Comparison of ENCODE assay signal across 9 mouse cellular contexts in the genomic region with DNA sequence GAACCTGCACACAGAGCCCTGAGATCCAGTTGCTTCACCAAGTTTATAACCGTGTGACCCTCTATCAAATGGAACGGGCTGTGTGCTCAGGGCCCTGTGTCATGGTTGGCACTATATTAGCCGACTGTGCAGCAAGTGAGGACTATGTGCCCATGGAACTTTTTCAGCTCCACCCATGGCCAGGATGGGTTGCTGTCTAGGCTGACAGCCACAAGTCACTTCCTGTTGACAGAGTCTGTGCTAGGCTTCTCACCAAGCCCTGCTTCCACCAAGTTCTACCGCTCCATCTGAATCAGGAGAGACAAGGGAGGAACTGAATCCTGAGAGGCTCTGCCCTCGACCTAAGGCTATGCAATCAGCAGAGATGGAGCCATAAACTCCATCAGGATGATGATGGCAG. TPM values are rescaled to one million over a fixed set of nuclear protein-coding genes. Genes with fewer than 3 reads are reported as not detected.
DNase-seq lines count a peak whose midpoint lies in the region.
"Had no signal": no experiment of that assay in that cellular context is flagged by ENCODE, and none has a peak within 500 bp of the region (broad histone marks: within the 10 kb centered on the region; RNA-seq: fewer than 3 reads in every experiment).

No protein-coding gene starts in this region.

- DNase-seq in layer of hippocampus, adult 9-11 months = peak; percentile 74
- DNase-seq in layer of hippocampus, adult 8-10 months (ENCODE audit: low spot score in 2 of 2) = no peak
- peak; percentile 42 to 57 for DNase-seq in CD8-positive naive resting alpha-beta T cell, adult 2 months (ENCODE audit: low read depth in 2 of 2, low spot score in 2 of 2)
- DNase-seq in induced T-regulatory cell, adult 2 months (ENCODE audit: low read depth) = peak; percentile 84
- peak; percentile 63 for DNase-seq in thymus, postnatal 0 days (ENCODE audit: low spot score)
- DNase-seq in layer of hippocampus, adult 18-20 months (ENCODE audit: low spot score in 2 of 2) = no peak
- no peak for DNase-seq in liver
- no peak for DNase-seq in right cerebral cortex, postnatal 25 days
- DNase-seq: heart, postnatal 36 days had no signal

RNA-seq across cellular contexts. Expression of a gene that starts 6.6 kb away (rescaled TPM):
- 1 to 10 TPM; 1.4 to 2.4 (median 1.7) TPM for total RNA-seq in layer of hippocampus, adult 8-10 months (2022)
- 50.6 and 51.1 TPM in 2 replicates for polyA plus RNA-seq in thymus, postnatal 0 days (2015; fragmentation: Nextera tagmentation; extraction: Ambion mirVana)
- total RNA-seq in layer of hippocampus, adult 18-20 months (2021) = 1 to 10 TPM; 1.2 to 1.8 TPM

RNA-seq across cellular contexts. Expression of a gene that starts 10.1 kb away (rescaled TPM):
- total RNA-seq in layer of hippocampus, adult 8-10 months (2022) = 1 to 10 TPM; 4.6 to 7.0 (median 4.9) TPM
- 5.2 and 6.9 TPM in 2 replicates for polyA plus RNA-seq in thymus, postnatal 0 days (2015; fragmentation: Nextera tagmentation; extraction: Ambion mirVana)
- 1 to 10 TPM; 3.2 to 3.5 TPM for total RNA-seq in layer of hippocampus, adult 18-20 months (2021)

RNA-seq across cellular contexts. Expression of a gene that starts 15.5 kb away (rescaled TPM):
- total RNA-seq in layer of hippocampus, adult 8-10 months (2022) = 10 to 100 TPM; 56.8 to 69.3 (median 60.2) TPM
- 173 and 174 TPM in 2 replicates for polyA plus RNA-seq in thymus, postnatal 0 days (2015; fragmentation: Nextera tagmentation; extraction: Ambion mirVana)
- total RNA-seq in layer of hippocampus, adult 18-20 months (2021) = 10 to 100 TPM; 58.1 to 61.6 TPM

RNA-seq across cellular contexts. Expression of a gene that starts 50.1 kb away (rescaled TPM):
- total RNA-seq in layer of hippocampus, adult 8-10 months (2022) = 10 to 100 TPM in 2 of 4 experiments, 1 to 10 TPM in 2; 8.0 to 16.5 (median 11.9) TPM
- 10.5 and 11.7 TPM in 2 replicates for polyA plus RNA-seq in thymus, postnatal 0 days (2015; fragmentation: Nextera tagmentation; extraction: Ambion mirVana)
- 10 to 100 TPM; 10.2 to 10.9 TPM for total RNA-seq in layer of hippocampus, adult 18-20 months (2021)

RNA-seq across cellular contexts. Expression of a gene that starts 50.2 kb away (rescaled TPM):
- 10 to 100 TPM; 72.6 to 90.6 (median 75.3) TPM for total RNA-seq in layer of hippocampus, adult 8-10 months (2022)
- polyA plus RNA-seq in thymus, postnatal 0 days (2015; fragmentation: Nextera tagmentation; extraction: Ambion mirVana) = 52.9 and 56.9 TPM in 2 replicates
- 10 to 100 TPM; 82.1 to 82.7 TPM for total RNA-seq in layer of hippocampus, adult 18-20 months (2021)

Comparison
In these comparisons a context has a peak if more than half of its experiments do, and no peak if none do; other contexts are left out.
1. DNase-seq: peak in layer of hippocampus, adult 9-11 months (single experiment), CD8-positive naive resting alpha-beta T cell, adult 2 months (2 of 2), induced T-regulatory cell, adult 2 months (single experiment) and thymus, postnatal 0 days (single experiment); none in layer of hippocampus, adult 8-10 months (0 of 2), layer of hippocampus, adult 18-20 months (0 of 2), liver (single experiment) and right cerebral cortex, postnatal 25 days (single experiment).